Mouse (Mus musculus) small intestine, adult 2 months (tissue): ENCODE measurements at regions not wholly inside any gene's neighbourhood (a gene's known extent, or its start where the extent isn't known, plus 50 kb on each side); places are given as distances from the start of the nearest gene placed in this dataset.

ENCODE experiments used
- H3K27ac ChIP-seq: fragments of 200-500 bp; 2 replicates; pipeline ENCODE4 v1.5.1; 2012; ENCODE audit warnings: low read depth, low read length, control low read depth, inconsistent platforms; ENCODE audit not compliant: insufficient read depth
- H3K27me3 ChIP-seq: fragments of 200-500 bp; 2 replicates; pipeline ENCODE4 v1.6.1; 2012; ENCODE audit warnings: mild to moderate bottlenecking, moderate library complexity, low read length, inconsistent platforms; ENCODE audit not compliant: control insufficient read depth, insufficient read depth
- H3K36me3 ChIP-seq: fragments of 200-500 bp; 2 replicates; pipeline ENCODE4 v1.6.1; 2012; ENCODE audit warnings: mild to moderate bottlenecking, low read length, control low read depth, inconsistent platforms; ENCODE audit not compliant: control insufficient read depth, insufficient read depth
- H3K4me1 ChIP-seq: fragments of 200-500 bp; 2 replicates; pipeline ENCODE4 v1.6.1; 2012; ENCODE audit warnings: low read length, inconsistent platforms, mixed read lengths; ENCODE audit not compliant: control insufficient read depth, insufficient read depth, insufficient read length
- H3K4me3 ChIP-seq: fragments of 200-500 bp; 2 replicates; pipeline ENCODE4 v1.5.1; 2012; ENCODE audit warnings: low read depth, mild to moderate bottlenecking, control low read depth, inconsistent platforms, low read length, moderate library complexity
- CTCF ChIP-seq: fragments of 200-500 bp; IDR thresholded peaks from 2 replicates; pipeline ENCODE4 v1.5.1; 2012; ENCODE audit warnings: low read depth, mild to moderate bottlenecking, control low read depth, inconsistent platforms, low read length, moderate library complexity, mixed read lengths; ENCODE audit not compliant: insufficient replicate concordance, insufficient read length; ENCODE audit errors: extremely low read depth
- POLR2A ChIP-seq: fragments of 200-500 bp; IDR thresholded peaks from 2 replicates; pipeline ENCODE4 v1.6.1; 2012; ENCODE audit warnings: low read depth, mild to moderate bottlenecking, control low read depth, inconsistent platforms, low read length, moderate library complexity
- WGBS: fragments of 180-500 bp; shearing (Covaris S2); methylation state at CpG from one replicate; pipeline ENCODE4 v1.1.7; 2018; 5-methylcytosine and 5-hydroxymethylcytosine counted together

DNA sequence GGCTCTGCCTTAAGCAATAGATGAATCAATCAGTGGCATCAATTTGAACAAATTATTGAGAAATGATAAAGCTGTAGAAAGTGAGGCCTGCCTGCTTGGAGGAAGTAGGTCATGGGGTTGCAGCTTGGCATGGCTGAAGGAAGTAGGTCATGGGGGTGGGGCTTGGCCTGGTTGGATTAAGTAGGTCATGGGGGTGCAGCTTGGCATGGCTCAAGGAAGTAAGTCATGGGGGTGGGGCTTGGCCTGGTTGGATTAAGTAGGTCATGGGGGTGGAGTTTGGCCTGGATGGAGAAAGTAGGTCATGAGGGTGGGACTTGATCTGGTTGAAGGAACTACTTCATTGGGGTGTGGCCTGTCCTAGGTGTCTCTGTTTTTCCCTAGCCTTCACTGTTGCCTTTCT lies 106.8 kb upstream of the Dap start:
- no peaks in the 10 kb centered on the region for H3K4me1 ChIP-seq
- H3K27me3 ChIP-seq, result no peaks in the 10 kb centered on the region
- no peak for TF ChIP-seq POLR2A
- no peak for TF ChIP-seq CTCF
- H3K27ac ChIP-seq, result no peak overlapping the region
- no peak overlapping the region for H3K4me3 ChIP-seq
- no peaks in the 10 kb centered on the region for H3K36me3 ChIP-seq

DNA sequence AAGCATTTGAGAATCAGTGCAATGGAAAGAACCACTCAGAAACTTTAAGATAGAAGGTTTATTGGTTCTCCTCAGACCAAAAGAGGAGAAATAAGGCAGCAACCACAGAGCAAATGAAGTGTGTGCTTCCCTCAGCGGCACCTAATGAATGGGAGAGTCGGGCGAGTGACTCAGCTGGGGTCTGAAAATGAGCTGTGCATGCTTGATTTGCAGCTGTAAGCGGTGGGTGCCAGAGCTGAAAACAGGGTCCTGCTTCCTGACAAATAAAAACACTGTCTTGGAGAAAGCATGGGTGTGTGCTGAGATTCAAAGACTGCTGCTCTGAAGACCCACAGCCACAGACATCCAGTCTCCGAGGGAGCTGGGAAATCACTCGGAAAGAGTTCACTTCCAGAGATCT lies 104.0 kb upstream of the Dap start:
- no peak for TF ChIP-seq CTCF
- TF ChIP-seq POLR2A, result no peak
- WGBS, result 67% methylated on average over 6 of the region's 6 CpGs

DNA sequence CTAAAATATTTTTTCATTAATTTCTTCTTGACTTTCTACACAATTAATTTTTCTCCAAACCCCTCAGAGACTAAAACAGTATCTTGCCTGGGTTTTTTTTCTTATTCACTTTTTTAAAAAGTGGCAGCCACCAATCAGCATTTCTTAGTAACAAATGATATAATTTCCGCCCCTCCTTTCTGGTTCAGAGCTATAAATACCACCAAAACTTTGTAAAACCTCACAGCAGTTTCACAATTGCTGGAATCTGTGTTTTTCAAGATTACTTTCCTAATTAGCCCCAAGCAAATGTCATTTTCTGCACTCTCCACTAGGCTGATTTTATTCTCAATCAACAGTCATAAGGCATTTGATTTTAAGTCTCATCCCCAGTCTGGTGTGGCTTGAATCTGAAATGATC lies 98.3 kb upstream of the Dap start:
- TF ChIP-seq CTCF (no peak), POLR2A (no peak)
- Histone ChIP-seq H3K27ac (no peak overlapping the region), H3K4me1 (no peaks in the 10 kb centered on the region), H3K4me3 (no peak overlapping the region), H3K36me3 (no peaks in the 10 kb centered on the region), H3K27me3 (no peaks in the 10 kb centered on the region)
- 78% methylated on average over 1 of the region's 1 CpGs for WGBS

More for the DNA sequence above, 104.0 kb upstream of the Dap start:
- no peaks in the 10 kb centered on the region for H3K4me1 ChIP-seq
- no peaks in the 10 kb centered on the region for H3K36me3 ChIP-seq
- no peaks in the 10 kb centered on the region for H3K27me3 ChIP-seq
- no peak overlapping the region for H3K4me3 ChIP-seq
- H3K27ac ChIP-seq, result no peak overlapping the region

DNA sequence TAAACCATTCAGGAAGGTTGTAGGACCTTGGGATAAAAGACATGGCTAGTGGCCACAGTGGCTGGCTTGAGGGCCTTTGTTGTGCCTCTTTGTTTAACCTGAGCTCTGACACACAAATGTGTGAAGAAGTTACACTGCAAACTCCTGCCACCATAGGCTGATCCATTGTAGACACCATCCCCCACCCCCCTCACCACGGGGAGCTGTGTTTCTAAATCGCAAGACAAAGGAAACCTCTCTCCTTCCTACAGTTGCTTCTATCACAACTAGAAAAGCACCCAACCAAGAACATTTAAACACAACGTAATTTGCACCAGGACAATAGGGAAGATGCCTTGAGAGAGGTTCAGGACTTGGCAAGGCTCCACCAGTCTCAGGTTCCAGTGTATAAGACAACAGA lies 97.1 kb upstream of the Dap start:
- 49% methylated on average over 3 of the region's 3 CpGs for WGBS
- Histone ChIP-seq H3K27ac (no peak overlapping the region), H3K27me3 (no peaks in the 10 kb centered on the region), H3K4me3 (no peak overlapping the region), H3K4me1 (no peaks in the 10 kb centered on the region), H3K36me3 (no peaks in the 10 kb centered on the region)
- TF ChIP-seq CTCF (no peak), POLR2A (no peak)

DNA sequence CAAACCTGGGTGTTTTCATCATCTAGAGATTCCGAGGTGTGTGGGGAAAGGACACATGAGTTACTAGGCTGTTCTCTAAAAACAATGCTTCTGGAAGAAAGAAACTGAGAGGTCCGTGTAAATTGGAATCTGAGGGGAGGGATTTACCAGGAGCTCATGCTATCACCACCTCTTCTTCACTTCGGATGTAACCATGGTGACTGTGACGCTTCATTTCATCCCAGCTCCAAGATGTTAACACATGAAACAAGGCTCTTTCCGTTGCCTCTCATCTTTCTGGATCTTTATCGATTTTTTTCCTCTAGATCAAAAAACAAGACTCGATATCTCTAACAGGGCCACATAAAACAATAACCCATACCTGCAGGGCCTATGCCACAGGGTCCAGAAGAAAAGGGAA lies 89.2 kb upstream of the Dap start:
- no peaks in the 10 kb centered on the region for H3K36me3 ChIP-seq
- no peaks in the 10 kb centered on the region for H3K4me1 ChIP-seq
- no peak overlapping the region for H3K4me3 ChIP-seq
- no peak for TF ChIP-seq CTCF
- no peak for TF ChIP-seq POLR2A
- H3K27me3 ChIP-seq, result no peaks in the 10 kb centered on the region
- H3K27ac ChIP-seq, result no peak overlapping the region
- 76% methylated on average over 7 of the region's 7 CpGs for WGBS

DNA sequence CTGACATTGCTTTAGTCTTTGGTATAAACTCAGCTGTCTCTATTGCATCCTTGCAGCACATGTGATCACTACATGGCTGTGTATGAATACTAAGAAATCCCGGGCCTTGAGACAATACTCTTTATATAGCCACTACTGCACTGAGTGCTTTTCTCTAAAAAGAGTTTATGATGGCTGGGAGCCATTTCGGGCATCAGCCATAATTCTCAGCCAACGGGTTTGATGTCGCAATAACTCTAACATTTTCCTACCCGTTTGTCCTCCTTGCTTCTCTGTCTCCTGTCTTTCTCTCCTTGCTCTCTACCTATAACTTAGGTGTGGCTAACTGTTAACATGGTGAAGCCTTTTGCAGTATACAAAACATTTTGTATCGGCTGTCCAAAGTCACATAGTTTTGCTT lies 85.5 kb upstream of the Dap start:
- Histone ChIP-seq H3K27me3 (no peaks in the 10 kb centered on the region), H3K4me3 (no peak overlapping the region), H3K36me3 (no peaks in the 10 kb centered on the region), H3K4me1 (no peaks in the 10 kb centered on the region), H3K27ac (no peak overlapping the region)
- no peak for TF ChIP-seq POLR2A
- no peak for TF ChIP-seq CTCF
- WGBS, result 78% methylated on average over 6 of the region's 6 CpGs

DNA sequence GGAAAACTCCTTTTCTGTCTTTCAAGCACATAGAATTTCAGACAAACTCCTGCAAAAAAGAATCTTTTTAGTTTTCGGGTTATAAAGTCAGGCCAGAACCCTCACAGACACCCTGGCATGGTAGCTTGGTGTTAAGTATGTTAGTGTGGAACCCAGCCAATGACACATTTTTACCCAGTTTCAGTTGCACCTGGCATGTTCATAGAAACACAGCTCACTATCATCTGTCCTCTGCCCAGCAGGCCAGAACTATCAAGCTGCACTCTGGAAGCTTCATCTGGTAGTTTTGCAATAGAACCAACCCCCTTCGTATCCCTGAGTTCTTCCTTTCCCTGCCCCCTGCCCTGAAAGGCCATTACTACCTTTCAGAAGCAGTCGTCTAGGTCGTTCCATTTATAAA lies 82.4 kb upstream of the Dap start:
- no peaks in the 10 kb centered on the region for H3K36me3 ChIP-seq
- H3K4me3 ChIP-seq, result no peak overlapping the region
- H3K4me1 ChIP-seq, result no peaks in the 10 kb centered on the region
- TF ChIP-seq POLR2A (no peak), CTCF (no peak)
- no peaks in the 10 kb centered on the region for H3K27me3 ChIP-seq
- WGBS, result 70% methylated on average over 4 of the region's 4 CpGs
- H3K27ac ChIP-seq, result no peak overlapping the region
